Mouse (Mus musculus): ENCODE data around the gene Zfp664. TPM values are rescaled to one million over a fixed set of nuclear protein-coding genes. Genes with fewer than 3 reads are reported as not detected.

Zfp664 gene
- polyA plus RNA-seq, 1 experiment from 2014 or later, result 41.5 TPM

- no peak overlapping the region for H3K27ac ChIP-seq (replicated peaks)
Measured at GRCm38 (mm10) chr5:124891921-124892370, 29.5 kb downstream of the Zfp664 start.

GRCm38 (mm10) chr5:124896135-124896534 is 33.6 kb downstream of the Zfp664 start:
- no peaks in the 10 kb centered on the region for H3K27me3 ChIP-seq (ENCODE audit: control insufficient read depth, insufficient read depth, low read length)
- H3K27ac ChIP-seq (replicated peaks), result no peak overlapping the region; the same call in 1 of the 2 replicates
- no peak overlapping the region for H3K9ac ChIP-seq (ENCODE audit: low read length)
- no peak overlapping the region for H3K4me3 ChIP-seq (ENCODE audit: low read depth, low read length)
- no peaks in the 10 kb centered on the region for H3K36me3 ChIP-seq (ENCODE audit: control insufficient read depth, insufficient read depth, low read length)
- H3K4me1 ChIP-seq (replicated peaks; ENCODE audit: control insufficient read depth, insufficient read depth), result no peaks in the 10 kb centered on the region
- ATAC-seq (ENCODE audit: low FRiP score, low TSS enrichment), result peak; percentile 25; the same call in 1 of the 2 replicates
- DNase-seq (ENCODE audit: low spot score), result no peak
- TF ChIP-seq CTCF (IDR thresholded peaks at IDR 0.05; ENCODE audit: low read depth), result no peak
- no peak for TF ChIP-seq EP300 (optimal IDR thresholded peaks at IDR 0.05)
- WGBS, result 39% methylated on average over 6 of the region's 8 CpGs
- H3K9me3 ChIP-seq (ENCODE audit: control insufficient read depth, low read length), result no peaks in the 10 kb centered on the region
- H3K4me2 ChIP-seq (replicated peaks; ENCODE audit: low read depth), result no peak overlapping the region

More at GRCm38 (mm10) chr5:124891921-124892370, 29.5 kb downstream of the Zfp664 start:
- Histone ChIP-seq H3K9ac (ENCODE audit: low read length) (no peak overlapping the region), H3K4me3 (ENCODE audit: low read depth, low read length) (no peak overlapping the region), H3K4me2 (replicated peaks; ENCODE audit: low read depth) (no peak overlapping the region; the same call in 1 of the 2 replicates), H3K27me3 (ENCODE audit: control insufficient read depth, insufficient read depth, low read length) (no peaks in the 10 kb centered on the region), H3K36me3 (ENCODE audit: control insufficient read depth, insufficient read depth, low read length) (0 out of 2 replicates have a peak, but pooled peaks cover 3% of the 10 kb centered on the region), H3K4me1 (replicated peaks; ENCODE audit: control insufficient read depth, insufficient read depth) (no peaks in the 10 kb centered on the region), H3K9me3 (ENCODE audit: control insufficient read depth, low read length) (no peaks in the 10 kb centered on the region)
- WGBS, result 48% methylated on average over 3 of the region's 3 CpGs
- DNase-seq (ENCODE audit: low spot score) (no peak), ATAC-seq (ENCODE audit: low FRiP score, low TSS enrichment) (peak; percentile 42; the same call in 1 of the 2 replicates)
- no peak for TF ChIP-seq CTCF (IDR thresholded peaks at IDR 0.05; ENCODE audit: low read depth)
- TF ChIP-seq EP300 (optimal IDR thresholded peaks at IDR 0.05), result no peak

- Histone ChIP-seq H3K27me3 (ENCODE audit: control insufficient read depth, insufficient read depth, low read length) (no peaks in the 10 kb centered on the region), H3K9me3 (ENCODE audit: control insufficient read depth, low read length) (no peaks in the 10 kb centered on the region), H3K9ac (ENCODE audit: low read length) (peak overlapping the region; percentile 41; the same call in 1 of the 2 replicates), H3K27ac (replicated peaks) (0 out of 2 replicates have a peak overlapping the region, but pooled peaks have one; percentile 56), H3K36me3 (ENCODE audit: control insufficient read depth, insufficient read depth, low read length) (no peaks in the 10 kb centered on the region), H3K4me2 (replicated peaks; ENCODE audit: low read depth) (peak overlapping the region; percentile 52), H3K4me1 (replicated peaks; ENCODE audit: control insufficient read depth, insufficient read depth) (no peaks in the 10 kb centered on the region), H3K4me3 (ENCODE audit: low read depth, low read length) (peak overlapping the region; percentile 22)
- TF ChIP-seq CTCF (IDR thresholded peaks at IDR 0.05; ENCODE audit: low read depth) (peak; percentile 100), EP300 (optimal IDR thresholded peaks at IDR 0.05) (no peak)
- peak; percentile 90 for DNase-seq (ENCODE audit: low spot score)
- ATAC-seq (ENCODE audit: low FRiP score, low TSS enrichment), result peak; percentile 77
- WGBS, result 9% methylated on average over 20 of the region's 20 CpGs
Measured at GRCm38 (mm10) chr5:124899945-124900631, 37.6 kb downstream of the Zfp664 start.

- H3K27ac ChIP-seq (replicated peaks), result peak overlapping the region; percentile 20; the same call in 1 of the 2 replicates
- 55% methylated on average over 19 of the region's 19 CpGs for WGBS
- no peaks in the 10 kb centered on the region for H3K27me3 ChIP-seq (ENCODE audit: control insufficient read depth, insufficient read depth, low read length)
- TF ChIP-seq EP300 (optimal IDR thresholded peaks at IDR 0.05), result no peak
- peak; percentile 60 for TF ChIP-seq CTCF (IDR thresholded peaks at IDR 0.05; ENCODE audit: low read depth)
- no peak overlapping the region for H3K4me2 ChIP-seq (replicated peaks; ENCODE audit: low read depth)
- H3K9ac ChIP-seq (ENCODE audit: low read length), result no peak overlapping the region
- ATAC-seq (ENCODE audit: low FRiP score, low TSS enrichment) (peak; percentile 41; the same call in 1 of the 2 replicates), DNase-seq (ENCODE audit: low spot score) (peak; percentile 54)
- no peaks in the 10 kb centered on the region for H3K4me1 ChIP-seq (replicated peaks; ENCODE audit: control insufficient read depth, insufficient read depth)
- H3K36me3 ChIP-seq (ENCODE audit: control insufficient read depth, insufficient read depth, low read length), result no peaks in the 10 kb centered on the region
- no peak overlapping the region for H3K4me3 ChIP-seq (ENCODE audit: low read depth, low read length)
- H3K9me3 ChIP-seq (ENCODE audit: control insufficient read depth, low read length), result no peaks in the 10 kb centered on the region
Measured at GRCm38 (mm10) chr5:124900738-124901490, 38.4 kb downstream of the Zfp664 start.

- Histone ChIP-seq H3K4me2 (replicated peaks; ENCODE audit: low read depth) (no peak overlapping the region), H3K27ac (replicated peaks) (no peak overlapping the region; the same call in 1 of the 2 replicates), H3K4me1 (replicated peaks; ENCODE audit: control insufficient read depth, insufficient read depth) (no peaks in the 10 kb centered on the region), H3K4me3 (ENCODE audit: low read depth, low read length) (no peak overlapping the region), H3K9ac (ENCODE audit: low read length) (no peak overlapping the region), H3K36me3 (ENCODE audit: control insufficient read depth, insufficient read depth, low read length) (no peaks in the 10 kb centered on the region), H3K27me3 (ENCODE audit: control insufficient read depth, insufficient read depth, low read length) (no peaks in the 10 kb centered on the region), H3K9me3 (ENCODE audit: control insufficient read depth, low read length) (no peaks in the 10 kb centered on the region)
- ATAC-seq (ENCODE audit: low FRiP score, low TSS enrichment), result no peak
- WGBS, result 68% methylated on average over 6 of the region's 6 CpGs
- DNase-seq (ENCODE audit: low spot score), result no peak
- no peak for TF ChIP-seq EP300 (optimal IDR thresholded peaks at IDR 0.05)
- TF ChIP-seq CTCF (IDR thresholded peaks at IDR 0.05; ENCODE audit: low read depth), result no peak
Measured at GRCm38 (mm10) chr5:124901675-124902074, 39.2 kb downstream of the Zfp664 start.

All from stomach, postnatal 0 days (tissue).